Mouse (Mus musculus) A20 (cell line): ENCODE results near the gene Hsd17b7.

ENCODE experiments used
- DNase-seq: peaks from one replicate; pipeline ENCODE4 v3.0.0-alpha.2; 2011; ENCODE audit warnings: low read depth, low spot score

Gene Hsd17b7

GRCm38 (mm10) chr1:169939345-169939744, 29.7 kb downstream of the Hsd17b7 start:
- DNase-seq, result peak; percentile 51

GRCm38 (mm10) chr1:169934005-169934725, 34.9 kb downstream of the Hsd17b7 start:
- DNase-seq, result peak; percentile 57

- DNase-seq, result no peak
Observed at GRCm38 (mm10) chr1:169932122-169932746, 36.8 kb downstream of the Hsd17b7 start.

GRCm38 (mm10) chr1:169931698-169932097, 37.3 kb downstream of the Hsd17b7 start:
- no peak for DNase-seq

- no peak for DNase-seq
Observed at GRCm38 (mm10) chr1:169928454-169928971, 40.5 kb downstream of the Hsd17b7 start, which contains the start of gene Ccdc190. Gene Ccdc190 (plus strand): TSS chr1:169928648.

GRCm38 (mm10) chr1:169927753-169928369, 41.2 kb downstream of the Hsd17b7 start:
- no peak for DNase-seq

- no peak for DNase-seq
Observed at GRCm38 (mm10) chr1:169924567-169924966, 44.5 kb downstream of the Hsd17b7 start.

GRCm38 (mm10) chr1:169921710-169922211, 47.3 kb downstream of the Hsd17b7 start:
- DNase-seq, result peak; percentile 62

- DNase-seq, result peak; percentile 63
Observed at GRCm38 (mm10) chr1:169919211-169919610, 49.8 kb downstream of the Hsd17b7 start.

- peak; percentile 56 for DNase-seq
Observed at GRCm38 (mm10) chr1:169917998-169918397, 51.0 kb downstream of the Hsd17b7 start.

- no peak for DNase-seq
Observed at GRCm38 (mm10) chr1:169917115-169917796, 51.8 kb downstream of the Hsd17b7 start.

- no peak for DNase-seq
Observed at GRCm38 (mm10) chr1:169916659-169917058, 52.4 kb downstream of the Hsd17b7 start.

GRCm38 (mm10) chr1:169911526-169911925, 57.5 kb downstream of the Hsd17b7 start:
- DNase-seq, result no peak

GRCm38 (mm10) chr1:169910751-169911150, 58.3 kb downstream of the Hsd17b7 start:
- DNase-seq, result no peak

- DNase-seq, result no peak
Observed at GRCm38 (mm10) chr1:169909659-169910058, 59.4 kb downstream of the Hsd17b7 start.

GRCm38 (mm10) chr1:169909163-169909562, 59.9 kb downstream of the Hsd17b7 start:
- DNase-seq, result no peak

- DNase-seq, result no peak
Observed at GRCm38 (mm10) chr1:169900771-169901336, 68.2 kb downstream of the Hsd17b7 start.
